Mouse (Mus musculus) kidney, adult 9 months (tissue): ENCODE results near the gene Vgll4.
"Not testable (repeated sequence)": the region's sequence is repeated elsewhere in the genome, so short reads cannot be mapped to it uniquely, and the experiment has no call there.

Experiments
- DNase-seq: peaks from one replicate; pipeline ENCODE4 v3.0.0; 2022

Gene Vgll4

DNA sequence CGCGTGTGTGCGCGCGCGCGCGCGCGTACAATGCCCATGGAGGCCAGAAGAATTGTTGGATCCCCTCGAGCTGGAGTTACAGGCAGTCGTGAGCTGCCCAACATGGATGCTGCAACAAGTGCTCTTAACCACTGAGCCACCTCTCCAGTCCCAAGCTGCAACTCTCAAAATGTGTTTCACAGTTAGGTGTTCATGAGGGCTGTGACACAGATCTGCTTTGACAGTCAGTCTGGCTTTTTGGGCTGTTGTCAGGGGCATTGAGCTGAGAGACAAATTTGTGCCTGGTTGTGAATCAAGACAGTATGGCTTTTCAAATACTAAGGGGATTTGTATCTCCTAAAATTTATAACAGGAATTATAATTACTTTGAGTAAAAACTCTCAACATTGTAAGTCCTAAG is 78.5 kb downstream of the Vgll4 start:
- no peak for DNase-seq

DNA sequence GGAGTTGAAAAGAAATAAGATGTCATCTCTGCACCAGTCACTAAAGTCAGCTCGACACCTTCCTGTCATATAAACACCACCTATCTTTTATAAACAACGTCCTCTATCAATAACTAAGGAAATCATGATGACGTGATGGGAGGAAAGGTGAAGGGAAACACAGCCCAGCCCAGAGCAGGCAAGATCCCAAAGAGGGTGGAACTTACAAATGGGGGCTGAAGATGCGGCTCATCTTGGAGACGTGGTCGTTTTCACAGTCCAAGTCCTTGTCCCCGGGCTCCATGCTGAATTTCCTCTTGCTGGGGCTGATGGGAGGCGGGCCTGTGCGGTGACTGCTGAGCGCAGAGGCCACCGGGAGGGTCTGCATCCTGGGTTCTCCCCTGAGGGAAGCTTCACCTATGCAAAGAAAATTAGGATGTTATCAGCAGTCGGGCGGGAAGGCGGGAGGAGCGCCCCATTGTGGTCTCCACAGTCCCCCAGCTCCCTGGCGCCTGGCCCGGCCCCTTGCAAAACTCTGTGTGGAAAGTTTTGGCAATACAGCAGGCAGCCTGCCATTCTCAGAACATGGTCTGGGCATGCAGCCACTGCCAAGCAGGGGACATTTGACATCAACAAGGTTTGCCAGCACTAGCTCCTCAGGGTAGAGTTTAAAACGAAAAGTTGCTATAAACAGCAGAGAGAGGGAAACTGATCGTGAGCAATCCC is 79.2 kb downstream of the Vgll4 start:
- DNase-seq = peak; percentile 92

DNA sequence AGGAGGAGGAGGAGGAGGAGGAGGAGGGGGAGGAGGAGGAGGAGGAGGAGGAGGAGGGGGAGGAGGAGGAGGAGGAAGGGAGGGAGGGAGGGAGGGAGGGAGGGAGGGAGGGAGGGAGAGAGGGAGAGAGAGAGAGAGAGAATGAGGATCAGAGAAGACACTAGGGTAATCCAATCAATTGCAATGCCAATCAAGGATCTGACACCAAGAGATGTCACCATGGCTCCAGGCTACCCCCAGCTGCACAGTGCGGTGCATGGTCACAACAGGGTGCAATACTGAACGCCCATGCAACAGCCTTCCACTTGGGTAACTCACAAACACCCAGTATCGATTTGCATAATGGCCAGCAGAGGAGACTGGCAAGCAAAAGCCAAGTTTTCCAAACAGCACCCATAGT is 79.8 kb downstream of the Vgll4 start:
- DNase-seq = not testable (repeated sequence)

DNA sequence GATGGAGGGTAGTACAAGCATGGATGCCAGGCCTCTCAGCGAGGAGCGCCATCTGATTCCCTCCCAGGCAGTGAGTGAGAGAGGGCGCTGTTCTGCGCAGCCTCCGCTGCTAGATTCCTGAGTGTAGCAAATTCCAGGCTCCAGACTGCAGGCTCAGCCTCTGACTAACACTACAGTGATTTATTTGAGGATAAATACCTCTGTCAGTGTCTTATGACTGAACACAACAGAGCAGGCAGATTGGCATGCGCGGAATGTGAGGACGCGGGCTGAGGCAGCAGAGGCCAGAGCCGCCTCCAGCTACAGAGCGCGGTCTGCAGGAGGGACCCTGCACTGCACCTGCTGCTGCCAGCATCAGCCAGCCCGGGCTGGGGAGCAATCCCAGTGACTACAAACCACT is 80.9 kb downstream of the Vgll4 start:
- DNase-seq = peak; percentile 93

DNA sequence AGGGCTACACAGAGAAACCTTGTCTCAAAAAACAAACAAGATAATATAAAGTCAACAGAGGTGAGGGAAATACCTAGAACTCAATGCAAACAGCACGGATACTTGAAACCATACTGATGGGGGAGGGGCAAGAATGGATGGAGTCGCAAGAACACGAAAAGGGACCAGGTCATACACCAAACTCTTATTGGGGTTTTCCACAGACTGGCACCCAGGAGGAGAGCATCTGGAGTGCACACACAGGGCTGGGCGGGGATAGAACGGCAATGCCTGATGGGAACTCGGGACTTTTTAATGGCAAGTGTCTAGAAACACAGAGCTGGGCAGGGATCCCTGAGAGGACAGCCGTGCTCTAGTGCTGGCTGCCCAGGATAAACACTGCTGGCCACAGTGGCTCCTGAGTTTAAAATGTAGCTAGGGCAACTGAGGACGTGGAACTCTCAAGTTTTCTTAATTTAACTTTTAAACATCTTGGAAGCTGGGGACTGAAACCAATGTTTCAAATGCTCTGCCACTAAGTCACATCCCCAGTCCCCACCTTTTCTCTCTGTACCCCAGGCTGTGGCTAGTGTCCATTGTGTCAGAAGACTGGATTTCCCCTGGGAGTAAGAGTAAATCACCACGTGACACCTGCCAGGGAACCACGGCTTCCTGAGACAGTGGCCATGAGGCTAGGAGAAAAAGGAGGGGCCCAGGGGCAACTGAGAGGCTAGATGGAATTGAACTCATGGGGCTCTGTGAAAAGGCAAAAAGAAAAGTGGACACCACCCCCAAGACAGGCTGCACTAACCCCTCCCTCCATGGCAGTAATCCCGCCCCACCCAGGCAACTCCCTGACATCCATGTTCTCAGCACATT is 83.1 kb downstream of the Vgll4 start:
- no peak for DNase-seq

DNA sequence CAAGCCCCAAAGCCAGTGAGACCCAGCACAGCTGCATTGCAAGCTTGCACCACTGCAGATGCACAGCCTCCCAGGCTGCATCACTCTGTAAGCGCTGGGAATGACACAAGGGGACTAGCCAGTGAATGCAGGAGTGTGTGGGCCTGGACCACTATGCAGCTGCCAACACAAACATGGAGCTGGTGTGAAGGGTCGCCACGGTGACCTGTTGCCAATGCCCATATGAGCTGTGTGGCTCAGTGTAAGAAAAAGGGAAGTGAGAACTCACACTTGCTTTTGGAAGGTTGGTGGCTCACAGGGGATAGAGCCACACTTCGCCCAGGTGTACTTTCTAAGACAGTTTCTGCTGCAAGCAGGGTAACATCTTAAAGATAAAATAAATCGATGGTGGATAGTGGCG is 83.8 kb downstream of the Vgll4 start:
- DNase-seq = no peak

DNA sequence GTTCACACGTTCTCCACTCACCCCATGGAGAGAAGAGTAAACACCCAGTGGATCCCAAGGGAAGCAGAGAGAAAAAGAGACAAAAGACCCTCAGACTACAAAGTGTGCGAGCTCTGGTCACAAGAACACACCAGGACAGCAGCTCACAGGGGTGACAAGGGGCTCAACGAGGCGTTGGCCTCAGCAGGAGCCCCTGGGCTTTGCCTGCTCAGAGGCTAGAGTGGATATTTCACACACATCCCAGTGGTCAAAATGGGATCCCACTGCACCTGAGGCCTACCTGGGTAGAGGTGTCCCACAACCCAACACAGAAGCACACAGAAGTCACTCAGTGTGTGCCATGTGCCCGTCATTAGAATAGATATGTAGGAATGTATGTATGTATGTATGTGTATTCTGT is 84.7 kb downstream of the Vgll4 start:
- DNase-seq = no peak

DNA sequence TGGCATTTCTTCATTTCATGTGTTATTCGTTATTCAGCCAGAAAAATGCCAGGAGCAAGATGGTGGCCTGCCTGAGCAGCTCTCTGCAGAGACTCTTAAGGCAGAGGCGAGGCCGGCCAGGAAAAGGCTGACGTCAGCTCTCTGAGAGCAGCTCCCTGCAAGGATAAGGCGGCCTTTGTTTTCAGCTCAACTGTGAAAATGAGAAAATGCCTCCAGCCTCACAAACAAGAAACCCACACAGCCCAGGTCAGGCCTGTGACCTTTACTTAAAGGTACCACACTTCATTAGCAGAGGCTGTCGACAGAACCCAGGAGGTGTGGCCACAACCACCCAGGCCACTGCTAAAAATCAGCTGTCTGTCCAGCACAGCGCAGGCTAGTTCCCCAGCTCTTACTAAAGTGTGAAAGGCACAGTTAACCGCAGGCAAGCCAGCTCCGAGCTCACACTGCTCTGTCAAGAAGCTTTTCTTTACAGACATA is 86.5 kb downstream of the Vgll4 start:
- DNase-seq = peak; percentile 87

DNA sequence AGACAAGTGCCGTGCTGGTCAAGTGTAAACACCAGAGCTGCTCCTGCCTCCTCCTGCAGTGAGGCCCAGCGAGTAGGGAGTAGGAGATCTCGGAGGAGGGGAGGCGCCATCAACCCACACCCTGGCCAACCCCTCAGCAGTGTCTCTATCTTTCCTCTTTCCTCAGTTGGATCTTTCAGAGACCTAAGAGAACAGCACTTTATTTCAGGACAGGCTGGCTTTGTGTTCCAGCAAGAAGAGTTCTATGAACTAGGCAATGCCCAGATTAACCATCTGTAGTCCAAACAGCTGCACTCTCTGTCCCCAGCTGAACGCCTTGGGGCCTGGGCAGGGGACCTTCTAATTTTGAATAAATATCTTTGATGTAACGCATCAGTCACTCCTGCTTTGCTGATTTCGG is 87.1 kb downstream of the Vgll4 start:
- no peak for DNase-seq

DNA sequence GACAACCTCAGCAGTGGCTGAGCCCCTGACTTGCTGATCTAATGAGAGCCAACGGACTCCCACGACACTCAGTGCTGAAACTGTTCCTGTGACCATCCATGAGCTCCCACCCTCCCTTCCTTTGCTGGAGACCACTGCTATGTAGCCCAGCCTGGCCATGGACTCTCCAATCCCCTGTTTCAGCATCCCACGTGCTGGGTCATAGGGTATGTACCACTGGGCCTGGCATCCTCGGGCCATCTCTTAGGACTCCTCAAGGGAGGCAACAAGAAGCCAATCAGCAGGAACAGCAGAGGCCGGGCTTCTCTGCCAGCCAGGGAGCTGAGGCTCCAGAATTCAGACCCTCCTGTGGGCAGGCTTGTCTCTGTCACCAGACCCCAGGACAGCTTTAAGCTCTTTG is 87.6 kb downstream of the Vgll4 start:
- no peak for DNase-seq

DNA sequence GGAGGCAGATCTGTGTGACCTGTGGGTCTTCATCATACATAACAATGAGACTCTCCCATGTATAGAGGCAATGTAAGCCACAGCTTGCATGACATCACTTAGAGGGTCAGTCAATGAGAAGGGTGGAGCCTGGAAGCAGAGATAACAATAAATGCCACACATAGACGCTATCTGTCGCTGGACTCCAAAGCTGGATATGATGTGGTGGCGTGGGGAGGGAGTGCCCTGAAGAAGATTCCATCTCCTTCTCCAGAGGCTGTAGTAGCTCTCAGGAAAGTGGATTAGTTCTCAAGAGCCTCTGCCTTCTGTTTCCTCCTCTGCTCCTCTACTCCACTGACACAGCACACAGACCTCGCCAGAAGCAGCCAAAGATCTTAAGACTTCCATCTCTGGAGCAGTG is 89.0 kb downstream of the Vgll4 start:
- DNase-seq = no peak

DNA sequence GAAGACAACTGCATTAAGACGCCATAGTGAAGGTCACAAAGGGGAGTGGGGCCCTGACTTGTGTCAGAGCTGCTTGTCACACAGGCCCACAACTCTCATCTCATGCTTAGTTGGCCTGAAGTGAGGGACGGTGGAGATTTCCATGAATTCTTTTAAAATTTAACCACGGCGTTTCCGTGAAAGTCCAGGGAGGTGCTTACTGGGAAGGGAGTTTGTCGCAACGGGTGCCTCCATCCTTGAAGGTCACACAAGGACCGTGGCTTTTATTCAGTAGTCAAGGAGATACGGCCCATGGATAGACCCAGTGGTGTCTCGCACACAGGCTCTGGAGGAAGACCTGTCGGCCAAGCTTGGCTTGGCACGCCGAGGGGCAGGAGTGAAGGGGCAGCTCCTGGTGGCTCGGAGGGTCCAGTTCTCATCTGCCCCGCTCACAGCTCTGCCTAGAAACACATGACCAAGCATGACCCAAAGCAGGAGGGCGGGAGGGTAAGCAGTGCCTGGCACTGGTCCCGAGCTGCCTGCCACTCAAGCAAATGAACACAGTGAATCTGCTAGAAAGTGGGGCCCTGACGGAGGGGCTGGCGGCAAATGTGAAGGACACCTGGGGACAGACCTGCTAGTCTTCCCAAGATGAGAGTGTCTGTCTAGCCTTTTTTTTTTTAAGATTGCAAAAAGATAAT is 90.8 kb downstream of the Vgll4 start:
- peak; percentile 92 for DNase-seq

DNA sequence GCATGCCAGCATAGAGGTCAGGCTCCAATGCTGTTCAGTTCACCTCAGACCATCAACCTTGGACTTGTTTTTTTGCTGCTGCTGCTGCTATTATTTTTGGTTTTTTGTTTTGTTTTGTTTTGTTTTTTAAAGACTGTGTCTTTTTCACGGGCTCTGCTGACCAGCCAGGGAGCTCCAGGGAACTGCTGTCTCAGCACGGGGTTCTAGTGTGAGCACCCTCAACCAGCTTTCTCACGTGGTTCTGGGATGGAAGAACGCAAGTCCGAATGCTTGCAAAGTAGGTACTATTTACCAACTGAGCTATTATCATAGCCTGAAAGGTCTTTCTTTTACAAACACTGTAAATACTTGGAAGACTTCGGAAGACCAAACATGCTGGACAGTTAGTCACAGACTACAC is 93.2 kb downstream of the Vgll4 start:
- DNase-seq = peak; percentile 61

DNA sequence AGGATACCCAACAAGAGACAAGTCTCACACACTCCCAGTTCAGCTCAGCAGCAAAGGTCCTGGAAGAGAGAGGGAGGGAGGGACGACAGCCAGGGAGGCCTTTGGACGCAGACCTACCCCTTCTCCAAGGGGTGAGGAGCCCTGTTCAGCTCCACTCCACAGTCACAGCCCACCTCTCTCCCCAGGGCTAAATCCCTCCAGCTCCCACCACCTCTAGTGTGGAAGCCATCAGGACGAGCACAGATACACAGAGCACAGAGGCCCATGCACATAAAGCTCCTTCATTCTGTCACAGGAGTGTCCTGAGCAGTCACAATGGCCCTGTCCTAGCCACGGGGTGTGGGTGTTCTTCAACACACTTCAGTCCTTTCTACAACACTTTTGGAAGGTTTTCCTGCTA is 93.8 kb downstream of the Vgll4 start:
- DNase-seq = peak; percentile 32

DNA sequence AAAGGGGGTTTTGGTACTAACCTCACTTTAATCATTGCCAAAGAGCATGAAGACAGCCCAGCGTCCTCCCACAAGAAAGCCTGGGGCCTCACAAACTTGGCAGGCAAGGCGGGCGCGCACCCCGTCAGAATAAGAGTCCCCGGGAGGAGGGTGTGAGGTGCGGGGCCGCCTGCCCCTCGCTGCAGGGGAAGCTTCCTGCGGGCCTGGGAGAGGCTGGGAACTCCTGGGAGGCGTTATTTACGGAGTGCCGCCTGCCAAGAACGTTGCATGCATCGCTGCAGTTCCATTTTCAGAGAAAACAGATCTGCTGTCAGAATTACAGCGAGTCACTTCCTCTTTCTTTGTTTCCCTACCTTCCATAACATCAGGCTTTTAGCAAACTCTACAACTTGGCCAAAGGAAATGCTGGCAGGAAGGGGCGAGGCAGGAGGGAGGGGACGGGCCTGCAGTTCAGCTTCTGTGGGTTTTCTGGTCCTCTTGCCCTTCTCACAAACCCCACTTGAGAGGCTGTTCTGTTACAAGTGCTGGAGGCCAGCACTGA is 94.7 kb downstream of the Vgll4 start:
- DNase-seq = peak; percentile 97

DNA sequence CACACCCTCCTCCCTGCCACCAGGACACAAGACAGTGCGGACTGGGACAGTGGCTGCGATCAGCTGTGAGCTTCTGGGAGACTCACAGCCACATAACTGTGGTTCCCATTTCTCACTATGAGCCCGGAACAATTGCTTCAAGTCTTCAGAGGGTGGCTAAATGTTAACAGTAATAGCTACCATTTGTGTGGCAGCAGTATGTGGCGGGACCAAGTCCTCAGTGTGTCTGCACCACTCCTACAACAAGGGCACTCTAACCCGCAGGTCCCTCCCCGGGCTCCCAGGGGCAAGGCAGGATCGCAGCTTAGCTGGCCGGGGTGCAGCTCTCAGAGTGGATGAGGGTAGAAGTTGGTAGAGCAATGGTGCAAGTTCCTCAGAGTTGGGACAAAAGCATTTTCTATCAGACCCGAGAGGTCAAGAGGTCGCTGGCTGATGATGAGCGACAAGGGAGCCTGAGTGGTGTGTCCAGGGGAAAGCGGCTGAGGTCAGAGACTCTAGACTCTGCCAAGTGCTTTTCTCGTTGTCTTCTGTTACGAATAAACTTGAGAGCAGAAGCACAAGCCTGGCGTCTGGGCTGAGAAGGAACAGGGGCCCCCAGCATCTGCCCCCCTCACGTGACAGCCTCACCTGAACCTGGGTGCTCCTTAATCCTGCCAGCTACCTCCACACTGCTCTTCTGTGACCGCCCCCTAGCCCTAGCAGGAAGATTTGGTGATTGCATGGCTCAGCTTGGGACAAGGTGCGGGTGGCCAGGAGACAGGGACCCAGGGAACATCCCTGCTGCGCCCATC is 95.5 kb downstream of the Vgll4 start:
- peak; percentile 65 for DNase-seq

DNA sequence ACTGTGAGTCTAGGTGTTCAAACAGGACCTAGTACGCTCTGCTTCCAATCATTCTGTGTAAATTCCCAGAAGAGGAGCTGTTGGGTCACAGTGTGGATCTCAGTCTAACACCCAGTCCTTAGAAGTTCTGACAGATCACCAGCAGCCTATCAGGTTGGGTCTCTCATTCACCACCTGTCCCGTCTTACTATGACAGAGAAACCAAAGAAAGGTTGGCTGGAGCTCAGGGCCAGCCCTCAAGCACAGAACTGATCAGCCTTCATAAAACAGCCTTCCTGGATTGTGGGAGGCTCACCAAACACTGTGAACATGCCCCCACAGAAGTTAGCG is 96.0 kb downstream of the Vgll4 start:
- no peak for DNase-seq

DNA sequence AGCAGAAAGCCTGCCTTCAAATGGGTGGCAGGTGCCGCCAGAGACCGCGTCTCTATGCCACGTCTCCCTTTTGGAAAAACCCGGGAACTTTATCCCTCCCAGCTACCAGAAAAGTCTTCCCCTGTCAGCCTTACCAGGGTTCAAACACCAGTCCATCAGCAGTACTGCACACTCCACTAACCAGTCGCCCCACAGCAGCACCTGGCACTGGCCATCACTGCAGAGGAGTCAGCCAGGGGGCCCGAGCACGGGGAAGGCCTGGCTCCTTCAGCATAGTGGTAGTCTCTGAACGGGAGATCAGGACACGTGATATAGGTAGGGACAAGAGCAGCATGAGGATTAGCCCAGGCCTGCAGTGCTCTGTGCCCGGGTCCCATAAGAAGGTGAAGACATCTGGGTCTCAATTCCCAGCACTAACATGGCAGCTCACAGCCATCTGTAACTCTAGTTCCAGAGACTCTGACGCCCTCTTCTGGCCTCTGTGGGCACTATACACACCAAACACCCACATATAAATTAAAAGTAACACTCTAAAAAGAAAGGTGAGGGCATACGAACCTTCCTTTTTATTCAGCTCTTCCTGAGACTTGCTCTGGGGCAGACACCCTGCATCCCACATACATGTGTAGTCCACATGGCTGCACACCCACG is 98.7 kb downstream of the Vgll4 start:
- no peak for DNase-seq

DNA sequence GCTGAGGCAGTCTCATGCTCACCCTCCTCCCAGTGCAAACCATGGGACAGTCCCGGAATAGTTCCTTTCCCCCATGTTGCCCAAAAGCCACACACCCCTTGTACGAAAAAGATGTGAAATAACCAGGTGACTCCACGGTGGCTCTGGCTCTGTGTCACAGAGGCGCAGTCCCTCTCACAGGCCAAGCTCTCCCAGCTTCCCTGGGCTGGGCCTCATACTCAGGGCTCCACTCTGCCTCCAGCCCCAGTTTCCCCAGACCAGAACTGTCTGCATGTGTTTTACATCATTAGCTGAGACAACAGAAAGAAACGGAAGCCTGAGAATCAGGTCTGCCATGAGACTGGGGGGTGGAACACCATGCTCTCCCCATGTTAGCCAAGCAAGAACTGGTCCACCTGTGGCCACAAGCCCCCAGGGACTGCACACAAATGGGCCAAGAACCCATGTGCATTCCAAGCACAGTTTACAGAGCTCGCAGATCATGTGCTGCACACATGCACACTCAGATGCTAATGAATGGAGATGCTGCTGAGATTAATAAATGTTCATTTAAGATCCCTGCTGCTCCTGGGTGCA is 100.2 kb downstream of the Vgll4 start:
- no peak for DNase-seq

DNA sequence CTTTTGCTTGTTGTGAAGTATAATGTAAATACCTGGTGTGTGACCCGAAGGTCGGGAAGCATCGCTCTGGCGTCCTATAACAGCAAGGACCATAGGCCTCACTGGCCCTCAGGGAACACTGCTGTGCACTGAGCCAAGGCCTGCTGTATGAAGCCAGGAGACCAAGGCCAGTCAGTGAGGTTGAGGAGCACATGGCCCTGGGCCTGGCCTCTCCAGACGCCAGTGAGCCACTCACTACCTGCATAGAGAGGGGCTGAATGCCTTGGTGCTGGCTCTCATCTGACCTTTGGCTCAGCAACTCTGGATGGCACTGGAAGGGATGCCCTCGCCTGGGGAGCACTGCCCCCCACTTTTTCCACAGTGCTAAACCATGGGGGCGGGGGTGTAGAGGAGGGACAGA is 101.1 kb downstream of the Vgll4 start:
- no peak for DNase-seq

DNA sequence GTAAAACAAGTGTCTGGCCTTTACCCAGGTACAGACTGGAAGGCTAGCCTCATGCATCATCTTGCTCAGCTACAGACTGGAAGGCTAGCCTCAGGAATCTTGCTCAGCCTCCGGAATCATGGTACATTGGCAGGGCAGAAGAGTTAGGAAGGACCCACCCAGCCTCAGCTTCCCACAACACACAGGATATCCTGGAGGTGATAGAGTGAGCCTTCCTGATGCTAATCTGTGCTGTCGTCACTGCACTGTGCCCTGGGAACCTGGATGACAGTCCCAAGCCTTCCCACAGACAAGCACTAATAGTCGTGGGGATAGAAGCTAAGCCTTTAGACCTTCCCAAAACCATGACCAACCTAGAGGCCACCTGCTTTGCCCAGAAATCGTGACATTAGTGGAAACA is 103.2 kb downstream of the Vgll4 start:
- peak; percentile 56 for DNase-seq

DNA sequence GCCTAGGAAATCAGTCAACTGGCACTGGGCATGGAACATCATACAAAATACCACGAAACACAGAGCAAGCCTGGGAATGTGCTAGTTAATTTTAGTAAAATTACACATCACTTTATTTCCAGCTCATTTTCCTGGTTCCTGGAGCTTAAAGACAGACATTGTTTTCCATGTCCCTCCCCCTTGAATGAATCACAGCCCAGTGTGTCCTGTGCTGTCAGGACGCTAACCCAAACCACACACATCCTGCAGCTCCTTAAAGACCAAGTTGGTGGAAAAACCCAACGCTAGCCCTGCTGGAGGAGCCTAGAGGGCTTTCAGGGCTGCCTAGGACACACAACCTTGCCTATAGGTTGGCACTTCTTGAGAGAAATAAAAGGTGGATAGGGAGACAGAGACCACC is 103.7 kb downstream of the Vgll4 start:
- peak; percentile 47 for DNase-seq
